Mouse (Mus musculus): Measurements from ENCODE around the gene Vps45. TPM values are rescaled to one million over a fixed set of nuclear protein-coding genes. Genes with fewer than 3 reads are reported as not detected.

Gene Vps45
- polyA plus RNA-seq, 1 experiment from 2014 or later = 20.7 TPM

GRCm38 (mm10) chr3:95999308-96000079, 58.8 kb downstream of the Vps45 start:
- no peaks in the 10 kb centered on the region; the same call in 1 of the 2 replicates for H3K4me1 ChIP-seq (ENCODE audit: control insufficient read depth, insufficient read depth, low read length)
- H3K4me2 ChIP-seq (ENCODE audit: low read depth, low read length) = no peak overlapping the region
- ATAC-seq (replicated peaks; ENCODE audit: insufficient number of reproducible peaks, low FRiP score, low TSS enrichment, low read depth) (no peak), DNase-seq (ENCODE audit: low spot score) (no peak)
- no peaks in the 10 kb centered on the region for H3K9me3 ChIP-seq (replicated peaks; ENCODE audit: control insufficient read depth, low read length)
- H3K4me3 ChIP-seq (ENCODE audit: low read depth, low read length) = no peak overlapping the region
- H3K27ac ChIP-seq (replicated peaks; ENCODE audit: low read depth, low read length) = no peak overlapping the region
- H3K27me3 ChIP-seq (ENCODE audit: control insufficient read depth, insufficient read depth, low read length) = no peaks in the 10 kb centered on the region
- no peaks in the 10 kb centered on the region for H3K36me3 ChIP-seq (replicated peaks; ENCODE audit: control insufficient read depth, insufficient read depth, low read depth, low read length)
- WGBS = 87% methylated on average over 12 of the region's 12 CpGs
- no peak overlapping the region for H3K9ac ChIP-seq (replicated peaks; ENCODE audit: low read length)

GRCm38 (mm10) chr3:95997203-95997721, 61.0 kb downstream of the Vps45 start:
- Histone ChIP-seq H3K27me3 (ENCODE audit: control insufficient read depth, insufficient read depth, low read length) (no peaks in the 10 kb centered on the region), H3K4me1 (ENCODE audit: control insufficient read depth, insufficient read depth, low read length) (peaks cover 9% of the 10 kb centered on the region; the same call in 1 of the 2 replicates), H3K9ac (replicated peaks; ENCODE audit: low read length) (peak overlapping the region; percentile 30; the same call in 1 of the 2 replicates), H3K9me3 (replicated peaks; ENCODE audit: control insufficient read depth, low read length) (no peaks in the 10 kb centered on the region), H3K4me2 (ENCODE audit: low read depth, low read length) (peak overlapping the region; percentile 87), H3K36me3 (replicated peaks; ENCODE audit: control insufficient read depth, insufficient read depth, low read depth, low read length) (no peaks in the 10 kb centered on the region; the same call in 1 of the 2 replicates), H3K27ac (replicated peaks; ENCODE audit: low read depth, low read length) (no peak overlapping the region), H3K4me3 (ENCODE audit: low read depth, low read length) (peak overlapping the region; percentile 83; the same call in 1 of the 2 replicates)
- 25% methylated on average over 9 of the region's 9 CpGs for WGBS
- ATAC-seq (replicated peaks; ENCODE audit: insufficient number of reproducible peaks, low FRiP score, low TSS enrichment, low read depth) (no peak), DNase-seq (ENCODE audit: low spot score) (peak; percentile 63)

DNA sequence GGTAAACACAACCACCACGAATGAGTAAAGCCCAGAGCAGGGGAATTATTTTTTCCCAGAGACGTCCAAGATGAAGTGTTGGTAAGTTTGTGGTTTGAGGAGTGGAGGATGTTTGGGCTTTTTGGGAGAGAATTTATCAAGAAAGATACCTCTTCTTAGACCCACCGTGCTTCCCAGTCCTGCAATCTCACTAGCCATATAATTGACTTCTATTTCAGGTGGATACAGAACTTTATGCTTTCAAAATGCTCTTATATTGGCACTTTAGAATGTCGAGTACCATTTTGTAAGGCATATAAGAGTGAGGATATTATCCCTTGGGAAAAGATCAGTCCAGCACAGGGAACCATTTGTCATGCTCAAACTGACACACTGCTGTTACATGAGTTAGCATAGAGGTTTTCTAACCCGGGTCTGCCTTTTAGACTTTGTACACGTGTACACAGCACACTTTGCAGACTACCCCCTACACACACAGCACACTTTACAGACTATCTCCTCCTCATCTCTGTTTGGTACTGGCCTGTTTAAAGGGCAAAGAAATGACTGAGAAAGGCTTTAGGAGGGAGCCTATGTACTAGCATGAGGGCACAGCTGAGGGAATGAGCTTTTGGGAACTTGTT, 61.7 kb downstream of the Vps45 start:
- Histone ChIP-seq H3K4me1 (ENCODE audit: control insufficient read depth, insufficient read depth, low read length) (peaks cover 9% of the 10 kb centered on the region; the same call in 1 of the 2 replicates), H3K36me3 (replicated peaks; ENCODE audit: control insufficient read depth, insufficient read depth, low read depth, low read length) (peaks cover 2% of the 10 kb centered on the region; the same call in 1 of the 2 replicates), H3K4me2 (ENCODE audit: low read depth, low read length) (peak overlapping the region; percentile 87), H3K4me3 (ENCODE audit: low read depth, low read length) (peak overlapping the region; percentile 83), H3K9me3 (replicated peaks; ENCODE audit: control insufficient read depth, low read length) (no peaks in the 10 kb centered on the region), H3K9ac (replicated peaks; ENCODE audit: low read length) (peak overlapping the region; percentile 99), H3K27me3 (ENCODE audit: control insufficient read depth, insufficient read depth, low read length) (no peaks in the 10 kb centered on the region), H3K27ac (replicated peaks; ENCODE audit: low read depth, low read length) (peak overlapping the region; percentile 99)
- 6% methylated on average over 6 of the region's 6 CpGs for WGBS
- DNase-seq (ENCODE audit: low spot score) (peak; percentile 38), ATAC-seq (replicated peaks; ENCODE audit: insufficient number of reproducible peaks, low FRiP score, low TSS enrichment, low read depth) (no peak)

DNA sequence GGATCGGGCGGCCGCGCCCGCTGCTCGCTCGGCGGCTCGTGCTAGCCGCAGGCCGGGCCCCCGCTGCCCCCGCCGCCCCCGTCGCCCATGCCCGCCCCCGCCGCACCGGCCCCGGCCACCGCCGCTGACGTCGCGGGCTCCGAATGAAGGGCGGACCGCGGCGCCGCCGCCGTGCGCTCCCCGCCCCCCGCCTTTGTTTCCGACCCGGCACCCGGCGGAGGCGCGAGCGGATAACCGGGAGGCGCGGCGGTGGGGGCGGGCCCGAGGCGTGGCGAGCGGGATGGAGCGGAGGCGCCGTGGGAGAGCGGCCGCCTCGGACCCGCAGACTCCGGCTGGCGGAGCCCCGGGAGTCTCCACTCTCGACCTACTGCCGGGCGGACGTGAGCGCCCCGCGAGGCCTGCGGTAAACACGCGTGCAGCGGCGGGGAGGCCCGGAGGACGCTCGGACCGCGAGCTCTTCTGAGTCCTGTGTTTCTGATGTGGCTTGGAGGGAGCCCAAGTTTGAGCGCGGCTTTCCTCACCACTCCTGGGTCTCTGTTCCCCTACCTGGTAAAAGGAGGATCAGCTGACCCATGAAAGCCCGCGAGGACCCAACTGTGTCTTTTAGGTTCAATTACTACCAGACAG, 62.4 kb downstream of the Vps45 start, which contains the start of gene Plekho1:
Gene Plekho1, minus strand, starts transcription at position 200 of the 627 bp plus-strand sequence.
- ATAC-seq (replicated peaks; ENCODE audit: insufficient number of reproducible peaks, low FRiP score, low TSS enrichment, low read depth) (peak; percentile 37), DNase-seq (ENCODE audit: low spot score) (peak; percentile 70)
- Histone ChIP-seq H3K27me3 (ENCODE audit: control insufficient read depth, insufficient read depth, low read length) (no peaks in the 10 kb centered on the region), H3K9me3 (replicated peaks; ENCODE audit: control insufficient read depth, low read length) (no peaks in the 10 kb centered on the region), H3K4me3 (ENCODE audit: low read depth, low read length) (peak within 1 kb of the TSS; percentile 83), H3K9ac (replicated peaks; ENCODE audit: low read length) (peak within 1 kb of the TSS; percentile 99), H3K4me1 (ENCODE audit: control insufficient read depth, insufficient read depth, low read length) (peaks cover 9% of the 10 kb centered on the region; the same call in 1 of the 2 replicates), H3K27ac (replicated peaks; ENCODE audit: low read depth, low read length) (peak within 1 kb of the TSS; percentile 99), H3K4me2 (ENCODE audit: low read depth, low read length) (peak within 1 kb of the TSS; percentile 87), H3K36me3 (replicated peaks; ENCODE audit: control insufficient read depth, insufficient read depth, low read depth, low read length) (peaks cover 5% of the 10 kb centered on the region)
- under 1% methylated on average over 66 of the region's 84 CpGs for WGBS

DNA sequence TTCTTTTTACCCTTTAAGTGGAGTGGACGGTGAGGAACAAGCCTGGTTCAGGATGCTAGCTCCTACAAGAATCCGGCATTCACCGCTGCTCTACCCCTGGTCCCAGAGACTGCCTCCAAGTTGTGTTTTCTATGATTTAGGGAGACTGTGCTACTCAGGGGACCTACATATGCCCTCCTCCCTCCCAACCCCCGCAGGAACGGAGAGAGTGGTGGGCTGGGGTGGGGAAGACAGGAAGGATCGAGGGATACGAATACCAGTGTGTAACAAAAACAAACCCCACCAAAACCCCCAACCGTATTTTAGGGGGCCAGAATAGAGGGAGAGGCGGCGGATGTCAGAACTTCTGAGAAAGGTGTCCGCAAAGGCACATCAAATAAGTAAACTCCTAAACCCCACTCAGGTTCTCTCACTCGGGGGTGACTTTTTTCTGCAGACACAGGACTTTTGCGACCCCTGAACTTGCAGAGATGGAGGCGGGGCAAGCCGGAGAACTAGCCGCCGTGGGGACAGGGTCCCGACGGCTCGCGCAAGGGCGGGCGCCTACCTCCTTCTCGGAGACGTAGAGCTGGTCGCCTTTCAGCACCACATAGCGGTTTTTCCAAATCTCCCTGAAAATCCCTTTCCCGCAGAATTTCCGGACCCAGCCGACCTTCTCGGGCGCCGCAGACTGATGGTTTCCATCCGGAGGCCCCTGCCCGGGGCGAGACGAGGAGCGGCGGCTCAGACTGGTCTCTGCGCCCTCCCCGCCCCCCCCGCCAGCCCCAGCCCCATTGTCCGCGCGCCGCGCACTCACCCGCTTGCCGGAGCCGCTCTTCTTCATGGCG, 63.1 kb downstream of the Vps45 start:
- H3K27ac ChIP-seq (replicated peaks; ENCODE audit: low read depth, low read length) = peak overlapping the region; percentile 99
- H3K36me3 ChIP-seq (replicated peaks; ENCODE audit: control insufficient read depth, insufficient read depth, low read depth, low read length) = peaks cover 8% of the 10 kb centered on the region
- H3K27me3 ChIP-seq (ENCODE audit: control insufficient read depth, insufficient read depth, low read length) = no peaks in the 10 kb centered on the region
- H3K4me1 ChIP-seq (ENCODE audit: control insufficient read depth, insufficient read depth, low read length) = peaks cover 9% of the 10 kb centered on the region; the same call in 1 of the 2 replicates
- H3K9ac ChIP-seq (replicated peaks; ENCODE audit: low read length) = peak overlapping the region; percentile 99
- H3K9me3 ChIP-seq (replicated peaks; ENCODE audit: control insufficient read depth, low read length) = no peaks in the 10 kb centered on the region
- under 1% methylated on average over 39 of the region's 51 CpGs for WGBS
- DNase-seq (ENCODE audit: low spot score) (peak; percentile 67), ATAC-seq (replicated peaks; ENCODE audit: insufficient number of reproducible peaks, low FRiP score, low TSS enrichment, low read depth) (peak; percentile 60; the same call in 1 of the 2 replicates)
- peak overlapping the region; percentile 83 for H3K4me3 ChIP-seq (ENCODE audit: low read depth, low read length)
- H3K4me2 ChIP-seq (ENCODE audit: low read depth, low read length) = peak overlapping the region; percentile 87

- H3K9me3 ChIP-seq (replicated peaks; ENCODE audit: control insufficient read depth, low read length) = no peaks in the 10 kb centered on the region
- H3K4me1 ChIP-seq (ENCODE audit: control insufficient read depth, insufficient read depth, low read length) = peaks cover 9% of the 10 kb centered on the region; the same call in 1 of the 2 replicates
- H3K9ac ChIP-seq (replicated peaks; ENCODE audit: low read length) = peak overlapping the region; percentile 99
- 9% methylated on average over 6 of the region's 6 CpGs for WGBS
- no peaks in the 10 kb centered on the region for H3K27me3 ChIP-seq (ENCODE audit: control insufficient read depth, insufficient read depth, low read length)
- H3K4me3 ChIP-seq (ENCODE audit: low read depth, low read length) = peak overlapping the region; percentile 83
- no peak for DNase-seq (ENCODE audit: low spot score)
- peak overlapping the region; percentile 99; the same call in 1 of the 2 replicates for H3K27ac ChIP-seq (replicated peaks; ENCODE audit: low read depth, low read length)
- H3K4me2 ChIP-seq (ENCODE audit: low read depth, low read length) = peak overlapping the region; percentile 87
- no peak for ATAC-seq (replicated peaks; ENCODE audit: insufficient number of reproducible peaks, low FRiP score, low TSS enrichment, low read depth)
- H3K36me3 ChIP-seq (replicated peaks; ENCODE audit: control insufficient read depth, insufficient read depth, low read depth, low read length) = peaks cover 14% of the 10 kb centered on the region
These were observed 63.9 kb downstream of the Vps45 start for GRCm38 (mm10) chr3:95994381-95994846.

DNA sequence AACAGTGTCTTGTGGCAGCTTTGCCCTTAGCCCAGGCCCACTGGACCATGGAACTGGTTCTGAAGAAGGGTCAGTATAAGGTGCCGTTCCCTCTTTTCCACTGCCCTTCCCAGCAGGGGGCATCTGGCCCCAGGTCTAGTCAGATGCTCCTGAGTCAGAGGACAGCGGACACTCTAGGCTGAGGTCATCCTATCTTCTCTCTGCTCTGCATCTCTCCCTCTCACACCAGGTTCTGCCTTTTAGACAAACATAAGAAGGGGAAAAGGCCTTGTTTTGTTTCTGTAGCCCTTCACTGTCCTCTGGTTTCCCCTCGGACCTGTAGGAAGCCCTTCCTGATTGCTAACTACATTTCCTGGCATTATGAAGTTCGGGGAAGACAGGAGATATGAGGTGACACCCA, 64.4 kb downstream of the Vps45 start:
- Histone ChIP-seq H3K27me3 (ENCODE audit: control insufficient read depth, insufficient read depth, low read length) (no peaks in the 10 kb centered on the region), H3K36me3 (replicated peaks; ENCODE audit: control insufficient read depth, insufficient read depth, low read depth, low read length) (peaks cover 19% of the 10 kb centered on the region), H3K4me3 (ENCODE audit: low read depth, low read length) (peak overlapping the region; percentile 83), H3K9me3 (replicated peaks; ENCODE audit: control insufficient read depth, low read length) (no peaks in the 10 kb centered on the region), H3K27ac (replicated peaks; ENCODE audit: low read depth, low read length) (peak overlapping the region; percentile 41), H3K9ac (replicated peaks; ENCODE audit: low read length) (peak overlapping the region; percentile 99), H3K4me2 (ENCODE audit: low read depth, low read length) (peak overlapping the region; percentile 87), H3K4me1 (ENCODE audit: control insufficient read depth, insufficient read depth, low read length) (peaks cover 9% of the 10 kb centered on the region; the same call in 1 of the 2 replicates)
- 19% methylated on average over 4 of the region's 4 CpGs for WGBS
- no peak for DNase-seq (ENCODE audit: low spot score)
- ATAC-seq (replicated peaks; ENCODE audit: insufficient number of reproducible peaks, low FRiP score, low TSS enrichment, low read depth) = no peak
